Mouse (Mus musculus) kidney, postnatal 0 days (tissue): ENCODE data around the gene Id1. TPM values are rescaled to one million over a fixed set of nuclear protein-coding genes. Genes with fewer than 3 reads are reported as not detected.

Experiments
- ATAC-seq: fragments of 200-750 bp; cut with Nextera tagmentation; replicated peaks from 2 replicates; pipeline ENCODE4 v1.8.0; 2017; ENCODE audit warnings: low read depth, moderate number of reproducible peaks, moderate TSS enrichment, moderate library complexity; ENCODE audit not compliant: low FRiP score
- DNase-seq: peaks from one replicate; pipeline ENCODE4 v3.0.0-alpha.2; 2016; ENCODE audit warnings: low spot score
- H3K27ac ChIP-seq: fragments of 300-500 bp; sonication (generic); 2 replicates; pipeline ENCODE4 v1.5.1; 2014; ENCODE audit warnings: mild to moderate bottlenecking
- H3K27me3 ChIP-seq: fragments of 300-500 bp; sonication (generic); 2 replicates; pipeline ENCODE4 v1.6.1; 2014; ENCODE audit warnings: low read length, mixed read lengths; ENCODE audit not compliant: insufficient read depth
- H3K36me3 ChIP-seq: fragments of 300-500 bp; sonication (generic); 2 replicates; pipeline ENCODE4 v1.6.1; 2014; ENCODE audit warnings: low read length, mixed read lengths; ENCODE audit not compliant: insufficient read depth
- H3K4me1 ChIP-seq: fragments of 300-500 bp; sonication (generic); replicated peaks from 2 replicates; pipeline ENCODE4 v1.6.1; 2014; ENCODE audit warnings: antibody characterized with exemption, low read length, mixed read lengths; ENCODE audit not compliant: insufficient read depth
- H3K4me2 ChIP-seq: fragments of 300-500 bp; sonication (generic); 2 replicates; pipeline ENCODE4 v1.6.1; 2014; ENCODE audit warnings: mild to moderate bottlenecking, low read length, moderate library complexity, mixed read lengths
- H3K4me3 ChIP-seq: fragments of 300-500 bp; sonication (generic); replicated peaks from 2 replicates; pipeline ENCODE4 v1.5.1; 2014; ENCODE audit warnings: low read depth, low read length
- H3K9ac ChIP-seq: fragments of 300-500 bp; sonication (generic); 2 replicates; pipeline ENCODE4 v1.6.1; 2014; ENCODE audit warnings: low read depth, low read length
- H3K9me3 ChIP-seq: fragments of 300-500 bp; sonication (generic); replicated peaks from 2 replicates; pipeline ENCODE4 v1.6.1; 2016; ENCODE audit warnings: low read length, inconsistent platforms, mixed read lengths
- CTCF ChIP-seq: IDR thresholded peaks from 2 replicates; pipeline ENCODE4 v1.5.1; 2016; ENCODE audit warnings: antibody characterized with exemption, low read depth, mild to moderate bottlenecking, moderate library complexity
- WGBS: fragments of 180-500 bp; shearing (Covaris S2); extraction: QIAGEN DNeasy Blood & Tissue Kit; methylation state at CpG from one replicate; pipeline ENCODE4 v1.1.7; 2014; 5-methylcytosine and 5-hydroxymethylcytosine counted together
- polyA plus RNA-seq: library from polyadenylated mRNA; unstranded; fragments of >200 nt; fragmentation: Nextera tagmentation; extraction: Ambion mirVana; gene quantifications from 2 replicates; pipeline ENCODE4 v1.2.1, GENCODE M21; 2015

Id1 gene
- polyA plus RNA-seq, 1 experiment from 2014 or later: 194 TPM

DNA sequence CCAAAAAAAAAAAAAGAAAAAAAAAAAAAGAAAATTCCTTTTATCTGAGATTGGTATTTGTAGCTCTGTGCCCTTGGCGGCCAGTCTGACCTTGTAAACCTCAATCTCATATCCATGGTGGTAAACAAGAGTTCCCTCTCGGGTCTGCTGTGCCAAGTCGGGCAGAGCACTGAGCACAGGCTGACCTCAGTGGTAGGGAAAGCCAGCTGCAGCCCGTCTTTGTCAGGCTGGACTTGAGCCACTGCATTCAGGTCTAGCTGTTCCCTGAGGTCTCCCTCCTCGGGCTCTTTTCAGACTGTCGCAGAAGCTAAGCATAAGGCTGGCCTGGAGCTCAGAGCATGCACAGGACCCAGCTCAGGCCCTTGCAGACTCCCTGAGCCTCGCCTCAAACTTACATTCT, 41.3 kb upstream of the Id1 start:
- Histone ChIP-seq H3K4me3 (no peak overlapping the region), H3K4me1 (no peaks in the 10 kb centered on the region), H3K27ac (no peak overlapping the region), H3K9me3 (no peaks in the 10 kb centered on the region), H3K9ac (0 out of 2 replicates have a peak overlapping the region, but pooled peaks have one; percentile 42), H3K27me3 (no peaks in the 10 kb centered on the region), H3K4me2 (no peak overlapping the region), H3K36me3 (peaks cover 29% of the 10 kb centered on the region)
- no peak for ATAC-seq
- 47% methylated on average over 7 of the region's 7 CpGs for WGBS
- TF ChIP-seq CTCF: no peak
- DNase-seq: no peak

DNA sequence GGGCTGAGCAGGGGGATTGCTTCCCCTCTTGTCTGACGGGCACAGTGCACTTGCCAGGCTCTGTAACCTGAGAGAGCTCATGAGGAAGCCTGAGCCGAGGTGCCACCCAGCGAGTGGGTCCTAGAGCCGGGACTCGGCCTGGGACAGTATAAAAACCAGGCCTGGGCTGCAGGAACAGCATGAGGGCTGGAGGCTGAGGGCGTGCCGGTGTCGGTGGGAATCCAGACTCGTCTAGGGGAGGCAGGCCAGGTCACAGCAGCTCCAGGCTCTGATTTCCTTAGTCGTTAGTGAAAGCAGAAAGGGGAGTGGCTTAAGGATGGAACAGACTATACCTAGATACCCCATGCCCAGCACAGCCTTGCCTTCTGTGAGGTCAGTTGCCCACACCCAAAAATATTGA, 40.0 kb upstream of the Id1 start:
- no peaks in the 10 kb centered on the region for H3K9me3 ChIP-seq
- no peak for ATAC-seq
- TF ChIP-seq CTCF: no peak
- H3K27me3 ChIP-seq: no peaks in the 10 kb centered on the region
- H3K9ac ChIP-seq: peak overlapping the region; percentile 55; the same call in 1 of the 2 replicates
- H3K4me1 ChIP-seq: no peaks in the 10 kb centered on the region
- WGBS: 56% methylated on average over 10 of the region's 10 CpGs
- no peak overlapping the region for H3K4me2 ChIP-seq
- peak overlapping the region; percentile 63; the same call in 1 of the 2 replicates for H3K27ac ChIP-seq
- H3K36me3 ChIP-seq: peaks cover 37% of the 10 kb centered on the region
- no peak for DNase-seq
- H3K4me3 ChIP-seq: no peak overlapping the region

GRCm38 (mm10) chr2:152696476-152697164, 39.4 kb upstream of the Id1 start:
- no peaks in the 10 kb centered on the region for H3K4me1 ChIP-seq
- H3K4me2 ChIP-seq: no peak overlapping the region
- peak; percentile 98 for TF ChIP-seq CTCF
- H3K9me3 ChIP-seq: no peaks in the 10 kb centered on the region
- no peak overlapping the region for H3K4me3 ChIP-seq
- no peaks in the 10 kb centered on the region for H3K27me3 ChIP-seq
- H3K36me3 ChIP-seq: peaks cover 43% of the 10 kb centered on the region
- peak overlapping the region; percentile 63 for H3K27ac ChIP-seq
- peak overlapping the region; percentile 55 for H3K9ac ChIP-seq
- DNase-seq: peak; percentile 93
- WGBS: 40% methylated on average over 20 of the region's 20 CpGs
- ATAC-seq: peak; percentile 69

DNA sequence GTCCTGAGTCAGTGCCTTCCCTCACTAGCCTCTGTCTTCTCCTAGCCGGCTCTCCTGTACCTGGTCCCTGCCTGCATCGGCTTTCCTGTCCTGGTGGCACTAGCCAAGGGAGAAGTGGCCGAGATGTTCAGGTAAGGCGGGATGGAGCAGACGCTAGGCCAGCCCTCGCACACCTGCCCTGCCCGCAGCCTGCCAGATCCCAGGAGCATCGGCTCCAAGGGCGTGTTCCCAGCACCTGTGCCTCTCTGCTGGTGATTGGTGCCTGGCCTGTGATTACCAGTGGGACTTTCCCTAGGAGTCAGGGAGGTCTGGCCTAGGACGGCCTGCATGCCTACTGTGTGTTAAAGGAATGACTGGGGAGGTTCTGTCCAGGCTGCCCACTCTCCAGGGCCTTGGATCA, 35.9 kb upstream of the Id1 start:
- ATAC-seq: no peak
- DNase-seq: no peak
- H3K9me3 ChIP-seq: no peaks in the 10 kb centered on the region
- H3K4me3 ChIP-seq: no peak overlapping the region
- H3K9ac ChIP-seq: no peak overlapping the region
- H3K36me3 ChIP-seq: peaks cover 68% of the 10 kb centered on the region
- H3K4me2 ChIP-seq: no peak overlapping the region
- no peak for TF ChIP-seq CTCF
- no peak overlapping the region for H3K27ac ChIP-seq
- WGBS: 91% methylated on average over 10 of the region's 10 CpGs
- no peaks in the 10 kb centered on the region for H3K4me1 ChIP-seq
- no peaks in the 10 kb centered on the region for H3K27me3 ChIP-seq

GRCm38 (mm10) chr2:152700725-152701124, 35.3 kb upstream of the Id1 start:
- H3K4me2 ChIP-seq: no peak overlapping the region
- TF ChIP-seq CTCF: no peak
- H3K4me1 ChIP-seq: peaks cover under 1% of the 10 kb centered on the region; the same call in 1 of the 2 replicates
- ATAC-seq (no peak), DNase-seq (no peak)
- no peaks in the 10 kb centered on the region for H3K27me3 ChIP-seq
- whole genome bisulfite sequencing: 85% methylated on average over 8 of the region's 8 CpGs
- H3K9me3 ChIP-seq: no peaks in the 10 kb centered on the region
- no peak overlapping the region for H3K4me3 ChIP-seq
- H3K27ac ChIP-seq: no peak overlapping the region
- no peak overlapping the region for H3K9ac ChIP-seq
- peaks cover 70% of the 10 kb centered on the region for H3K36me3 ChIP-seq

GRCm38 (mm10) chr2:152703596-152704255, 32.3 kb upstream of the Id1 start:
- WGBS: 94% methylated on average over 21 of the region's 21 CpGs
- H3K9me3 ChIP-seq: no peaks in the 10 kb centered on the region
- H3K36me3 ChIP-seq: peaks cover 65% of the 10 kb centered on the region
- H3K9ac ChIP-seq: no peak overlapping the region
- no peak overlapping the region for H3K4me3 ChIP-seq
- no peak for DNase-seq
- peaks cover 23% of the 10 kb centered on the region for H3K4me1 ChIP-seq
- no peak for TF ChIP-seq CTCF
- no peak overlapping the region for H3K27ac ChIP-seq
- no peaks in the 10 kb centered on the region for H3K27me3 ChIP-seq
- H3K4me2 ChIP-seq: no peak overlapping the region
- ATAC-seq: no peak
